Mouse (Mus musculus) ES-Bruce4 (cell line): Measurements from ENCODE around the gene Git1.

ENCODE experiments used
- CTCF ChIP-seq: IDR thresholded peaks from one replicate; pipeline ENCODE4 v1.8.1; 2011; ENCODE audit warnings: low read depth, low read length
- EP300 ChIP-seq: IDR thresholded peaks from 2 replicates; pipeline ENCODE4 v1.6.1; 2011; ENCODE audit warnings: low read depth, low read length; ENCODE audit not compliant: insufficient read depth
- POLR2A ChIP-seq: IDR thresholded peaks from one replicate; pipeline ENCODE4 v1.8.1; 2011; ENCODE audit warnings: low read length; ENCODE audit not compliant: insufficient read depth

DNA sequence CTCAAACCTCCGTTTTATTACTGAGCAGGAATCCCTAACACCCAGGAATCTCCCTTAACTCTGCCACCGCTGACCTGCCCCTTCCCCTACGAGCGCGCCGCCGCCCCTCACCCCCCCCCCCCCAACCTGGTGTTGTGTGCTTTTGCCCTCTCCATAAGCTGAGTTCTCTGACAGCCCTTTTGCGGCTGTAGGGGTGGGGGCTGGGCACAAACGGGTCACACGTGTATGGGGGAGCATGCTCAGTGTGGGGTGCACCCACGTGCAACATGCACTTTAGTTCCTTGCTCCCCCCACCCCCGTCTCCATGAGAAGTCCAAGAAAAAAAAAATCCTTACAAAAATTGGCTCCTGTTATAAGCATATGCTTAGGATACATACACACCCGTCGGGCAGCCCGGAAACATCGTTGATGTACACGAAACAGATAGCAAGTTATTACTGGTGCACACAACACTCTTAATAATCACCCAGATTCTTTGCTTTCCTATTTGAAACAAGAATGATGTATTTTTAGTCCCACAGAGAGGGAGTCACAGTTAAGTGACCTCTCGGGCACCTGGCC lies 971 bp upstream of the Git1 start:
- TF ChIP-seq CTCF (no peak), POLR2A (no peak), EP300 (no peak)
